Mouse (Mus musculus): ENCODE results near the gene Lrfn1.
"Not testable (repeated sequence)": the region's sequence is repeated elsewhere in the genome, so short reads cannot be mapped to it uniquely, and the experiment has no call there.

The Lrfn1 gene

GRCm38 (mm10) chr7:28447101-28447830, 4.5 kb upstream of the Lrfn1 start:
- peak; percentile 23 for DNase-seq (ENCODE audit: low read depth)

GRCm38 (mm10) chr7:28447865-28448820, 3.6 kb upstream of the Lrfn1 start:
- no peak for DNase-seq (ENCODE audit: low read depth)

GRCm38 (mm10) chr7:28452361-28453005, 703 bp downstream of the Lrfn1 start:
- DNase-seq (ENCODE audit: low read depth) = no peak

GRCm38 (mm10) chr7:28460361-28460760, 8.6 kb downstream of the Lrfn1 start:
- DNase-seq (ENCODE audit: low read depth) = no peak

- DNase-seq (ENCODE audit: low read depth) = no peak
Observed at GRCm38 (mm10) chr7:28462769-28463168, 11.0 kb downstream of the Lrfn1 start.

- no peak for DNase-seq (ENCODE audit: low read depth)
Observed at GRCm38 (mm10) chr7:28464416-28465212, 12.8 kb downstream of the Lrfn1 start.

GRCm38 (mm10) chr7:28466721-28467212, 15.0 kb downstream of the Lrfn1 start:
- DNase-seq (ENCODE audit: low read depth) = no peak

GRCm38 (mm10) chr7:28467213-28467751, 15.5 kb downstream of the Lrfn1 start:
- DNase-seq (ENCODE audit: low read depth) = peak; percentile 64

- no peak for DNase-seq (ENCODE audit: low read depth)
Observed at GRCm38 (mm10) chr7:28476191-28476590, 24.4 kb downstream of the Lrfn1 start.

- no peak for DNase-seq (ENCODE audit: low read depth)
Observed at GRCm38 (mm10) chr7:28477363-28477762, 25.6 kb downstream of the Lrfn1 start.

- no peak for DNase-seq (ENCODE audit: low read depth)
Observed at GRCm38 (mm10) chr7:28478854-28479253, 27.1 kb downstream of the Lrfn1 start.

GRCm38 (mm10) chr7:28482854-28483253, 31.1 kb downstream of the Lrfn1 start:
- DNase-seq (ENCODE audit: low read depth) = no peak

GRCm38 (mm10) chr7:28484192-28484591, 32.4 kb downstream of the Lrfn1 start:
- no peak for DNase-seq (ENCODE audit: low read depth)

GRCm38 (mm10) chr7:28488030-28488491, 36.3 kb downstream of the Lrfn1 start:
- no peak for DNase-seq (ENCODE audit: low read depth)

- DNase-seq (ENCODE audit: low read depth) = peak; percentile 81
Observed at GRCm38 (mm10) chr7:28490410-28490809, 38.6 kb downstream of the Lrfn1 start.

GRCm38 (mm10) chr7:28490903-28491302, 39.1 kb downstream of the Lrfn1 start:
- peak; percentile 23 for DNase-seq (ENCODE audit: low read depth)

GRCm38 (mm10) chr7:28492310-28492709, 40.5 kb downstream of the Lrfn1 start:
- DNase-seq (ENCODE audit: low read depth) = no peak

- no peak for DNase-seq (ENCODE audit: low read depth)
Observed at GRCm38 (mm10) chr7:28495426-28495825, 43.6 kb downstream of the Lrfn1 start.

GRCm38 (mm10) chr7:28505585-28505984, 53.8 kb downstream of the Lrfn1 start:
- DNase-seq (ENCODE audit: low read depth) = peak; percentile 29

GRCm38 (mm10) chr7:28509121-28509520, 57.3 kb downstream of the Lrfn1 start:
- not testable (repeated sequence) for DNase-seq (ENCODE audit: low read depth)

GRCm38 (mm10) chr7:28510405-28510974, 58.7 kb downstream of the Lrfn1 start, which contains the start of gene Ifnl2:
Ifnl2 (minus strand) TSS chr7:28510455.
- DNase-seq (ENCODE audit: low read depth) = not testable (repeated sequence)

Data from induced T-regulatory cell, adult 2 months (primary cell).